Mouse (Mus musculus) ES-Bruce4 (cell line): Measurements from ENCODE around the gene Rpusd3. TPM values are rescaled to one million over a fixed set of nuclear protein-coding genes. Genes with fewer than 3 reads are reported as not detected.

ENCODE experiments used
- H3K27ac ChIP-seq: 2 replicates; pipeline ENCODE4 v1.5.1; 2012; ENCODE audit warnings: low read length, inconsistent platforms; ENCODE audit not compliant: insufficient read depth
- H3K27me3 ChIP-seq: 2 replicates; pipeline ENCODE4 v1.6.1; 2012; ENCODE audit warnings: mild to moderate bottlenecking, low read length, inconsistent platforms; ENCODE audit not compliant: control insufficient read depth, poor library complexity, insufficient read depth, severe bottlenecking
- H3K36me3 ChIP-seq: 2 replicates; pipeline ENCODE4 v1.6.1; 2012; ENCODE audit warnings: inconsistent platforms, mild to moderate bottlenecking, low read length, moderate library complexity; ENCODE audit not compliant: control insufficient read depth, poor library complexity, insufficient read depth, severe bottlenecking
- H3K4me1 ChIP-seq: one replicate; pipeline ENCODE4 v1.8.1; 2011; ENCODE audit warnings: low read length; ENCODE audit not compliant: control insufficient read depth, insufficient read depth
- H3K4me3 ChIP-seq: 2 replicates; pipeline ENCODE4 v1.5.1; 2011; ENCODE audit warnings: low read depth, mild to moderate bottlenecking, low read length
- H3K9ac ChIP-seq: 2 replicates; pipeline ENCODE4 v1.6.1; 2012; ENCODE audit warnings: low read depth, mild to moderate bottlenecking, inconsistent platforms; ENCODE audit not compliant: poor library complexity, severe bottlenecking
- H3K9me3 ChIP-seq: replicated peaks from 2 replicates; pipeline ENCODE4 v1.6.1; 2012; ENCODE audit warnings: mild to moderate bottlenecking, low read length, inconsistent platforms; ENCODE audit not compliant: control insufficient read depth, poor library complexity, insufficient read depth, severe bottlenecking
- CTCF ChIP-seq: IDR thresholded peaks from one replicate; pipeline ENCODE4 v1.8.1; 2011; ENCODE audit warnings: low read depth, low read length
- EP300 ChIP-seq: IDR thresholded peaks from 2 replicates; pipeline ENCODE4 v1.6.1; 2011; ENCODE audit warnings: low read depth, low read length; ENCODE audit not compliant: insufficient read depth
- POLR2A ChIP-seq: IDR thresholded peaks from one replicate; pipeline ENCODE4 v1.8.1; 2011; ENCODE audit warnings: low read length; ENCODE audit not compliant: insufficient read depth
- polyA plus RNA-seq: library from polyadenylated mRNA; stranded (reverse); fragments of >200 nt; gene quantifications from 2 replicates; pipeline ENCODE4 v1.2.4, GENCODE M21; 2011; ENCODE audit warnings: low read depth; ENCODE audit not compliant: missing spikeins, insufficient read depth, insufficient read length

The Rpusd3 gene
- polyA plus RNA-seq, 1 experiment, result 13.8 TPM

GRCm38 (mm10) chr6:113377172-113377495, 42.0 kb downstream of the Rpusd3 start:
- TF ChIP-seq EP300, result no peak
- peak; percentile 71 for TF ChIP-seq POLR2A
- peaks cover 36% of the 10 kb centered on the region for H3K36me3 ChIP-seq
- peak overlapping the region; percentile 78 for H3K4me3 ChIP-seq
- H3K27ac ChIP-seq, result peak overlapping the region; percentile 44
- H3K4me1 ChIP-seq, result peaks cover 2% of the 10 kb centered on the region
- H3K27me3 ChIP-seq, result no peaks in the 10 kb centered on the region
- peak overlapping the region; percentile 78 for H3K9ac ChIP-seq
- H3K9me3 ChIP-seq, result no peaks in the 10 kb centered on the region

- TF ChIP-seq EP300 (no peak), POLR2A (no peak), CTCF (no peak)
- Histone ChIP-seq H3K36me3 (peaks cover 30% of the 10 kb centered on the region), H3K4me3 (no peak overlapping the region), H3K27me3 (no peaks in the 10 kb centered on the region), H3K27ac (no peak overlapping the region), H3K4me1 (no peaks in the 10 kb centered on the region), H3K9ac (no peak overlapping the region), H3K9me3 (no peaks in the 10 kb centered on the region)
Measured at GRCm38 (mm10) chr6:113373491-113373890, 45.6 kb downstream of the Rpusd3 start.

DNA sequence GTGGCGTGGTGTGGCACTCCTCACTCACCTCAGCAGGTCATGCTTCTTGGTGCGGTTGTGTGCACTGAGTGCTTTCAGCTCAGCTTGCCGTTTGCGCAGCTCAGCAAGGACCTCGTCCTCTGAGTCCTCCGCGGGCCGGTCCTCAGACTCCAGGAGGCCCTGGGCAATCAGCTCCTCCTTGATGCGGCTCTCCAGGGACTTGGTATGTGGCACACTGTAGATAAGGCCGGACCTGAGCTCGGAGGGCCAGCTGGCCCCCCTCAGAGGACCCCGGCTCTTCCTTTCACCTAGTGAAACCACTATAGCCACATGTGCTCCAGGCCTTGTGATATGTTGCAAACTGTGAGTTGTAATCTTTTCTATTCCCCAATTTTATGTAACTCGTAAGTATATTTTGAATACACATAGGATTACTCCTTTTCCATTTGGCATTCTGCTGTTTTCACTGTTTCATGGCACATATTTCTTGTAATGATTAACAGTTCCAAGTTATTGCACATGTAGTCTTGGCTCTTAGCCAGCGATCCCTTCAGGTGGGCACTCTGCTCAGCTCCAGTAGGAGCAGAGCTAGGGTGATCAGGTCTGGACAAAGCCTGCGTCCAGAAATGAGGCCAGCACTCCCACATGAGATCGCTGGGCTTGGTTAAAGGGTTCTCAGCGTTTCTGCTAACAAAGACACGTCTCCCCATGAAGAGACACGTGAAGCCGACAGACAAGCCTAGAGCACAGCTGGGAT, 48.8 kb downstream of the Rpusd3 start:
- Histone ChIP-seq H3K27ac (no peak overlapping the region), H3K36me3 (peaks cover 27% of the 10 kb centered on the region)
- TF ChIP-seq POLR2A, result no peak

GRCm38 (mm10) chr6:113368577-113368976, 50.6 kb downstream of the Rpusd3 start:
- Histone ChIP-seq H3K9ac (0 out of 2 replicates have a peak overlapping the region, but pooled peaks have one; percentile 5), H3K4me1 (no peaks in the 10 kb centered on the region), H3K4me3 (peak overlapping the region; percentile 1; the same call in 1 of the 2 replicates), H3K27me3 (no peaks in the 10 kb centered on the region), H3K9me3 (no peaks in the 10 kb centered on the region), H3K27ac (peak overlapping the region; percentile 92), H3K36me3 (peaks cover 16% of the 10 kb centered on the region)
- no peak for TF ChIP-seq POLR2A
- TF ChIP-seq EP300, result no peak
- TF ChIP-seq CTCF, result no peak

More for the DNA sequence above, 48.8 kb downstream of the Rpusd3 start:
- no peak overlapping the region for H3K9ac ChIP-seq
- H3K9me3 ChIP-seq, result no peaks in the 10 kb centered on the region
- no peaks in the 10 kb centered on the region for H3K27me3 ChIP-seq
- no peaks in the 10 kb centered on the region for H3K4me1 ChIP-seq
- no peak overlapping the region for H3K4me3 ChIP-seq

DNA sequence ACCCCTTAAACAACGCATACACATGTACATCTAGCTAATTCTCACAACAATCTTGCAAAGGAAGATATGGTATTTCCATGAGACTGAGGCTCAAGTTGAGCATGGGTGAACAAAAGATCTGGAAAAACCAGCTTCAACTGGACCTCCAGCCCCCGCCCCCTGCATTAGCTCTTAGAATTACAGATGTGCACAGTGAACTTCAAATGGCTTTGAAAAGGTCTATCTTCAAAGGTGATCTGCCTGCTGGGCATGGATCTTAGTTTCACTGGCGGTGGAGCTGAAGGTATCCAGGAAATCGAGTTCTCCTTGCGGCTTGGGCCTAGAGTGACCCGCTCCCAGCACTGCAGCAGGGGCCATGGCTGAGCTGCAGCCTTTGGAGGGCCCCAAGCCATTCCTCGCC, 51.0 kb downstream of the Rpusd3 start:
- Histone ChIP-seq H3K9ac (0 out of 2 replicates have a peak overlapping the region, but pooled peaks have one; percentile 5), H3K27ac (peak overlapping the region; percentile 92), H3K4me3 (peak overlapping the region; percentile 1; the same call in 1 of the 2 replicates), H3K36me3 (peaks cover 13% of the 10 kb centered on the region), H3K9me3 (no peaks in the 10 kb centered on the region), H3K4me1 (no peaks in the 10 kb centered on the region), H3K27me3 (no peaks in the 10 kb centered on the region)
- no peak for TF ChIP-seq CTCF
- TF ChIP-seq EP300, result peak; percentile 71; the same call in 1 of the 2 replicates

DNA sequence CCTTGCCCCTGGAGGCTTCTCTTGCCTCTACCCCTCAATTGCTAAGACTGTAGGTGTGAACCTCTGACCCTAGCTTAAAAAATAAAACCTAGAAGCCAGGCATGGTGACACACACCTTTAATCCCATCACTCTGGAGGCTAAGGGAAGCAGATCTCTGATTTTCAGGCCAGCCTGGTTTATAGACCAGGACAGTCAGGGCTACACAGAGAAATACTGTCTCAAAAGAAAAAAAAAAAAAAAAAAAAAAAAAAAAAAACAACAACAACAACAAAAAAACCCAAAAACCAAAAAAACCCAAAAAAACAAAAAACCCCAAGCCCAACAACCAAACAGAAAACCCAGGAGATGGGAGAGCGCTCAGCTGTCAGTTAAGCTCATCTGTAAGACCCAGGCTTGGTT, 51.6 kb downstream of the Rpusd3 start:
- no peaks in the 10 kb centered on the region for H3K4me1 ChIP-seq
- no peak for TF ChIP-seq POLR2A
- no peak for TF ChIP-seq CTCF
- no peak for TF ChIP-seq EP300
- no peaks in the 10 kb centered on the region for H3K9me3 ChIP-seq
- H3K36me3 ChIP-seq, result peaks cover 12% of the 10 kb centered on the region
- no peaks in the 10 kb centered on the region for H3K27me3 ChIP-seq
- H3K4me3 ChIP-seq, result no peak overlapping the region
- 0 out of 2 replicates have a peak overlapping the region, but pooled peaks have one; percentile 37 for H3K9ac ChIP-seq
- peak overlapping the region; percentile 92 for H3K27ac ChIP-seq
